Mouse (Mus musculus) inflammation-experienced regulatory T-cells (primary cell): ENCODE results near the gene Snf8. TPM values are rescaled to one million over a fixed set of nuclear protein-coding genes. Genes with fewer than 3 reads are reported as not detected.

Source experiments
- polyA plus RNA-seq, 2 experiments: library from polyadenylated mRNA; unstranded; fragments of 100-300 nt; shearing (Covaris generic); gene quantifications; one replicate each; pipeline ENCODE4 v1.2.1; 2017

Gene Snf8
- polyA plus RNA-seq: 10 to 100 TPM; 82.6 to 87.8 TPM

DNA sequence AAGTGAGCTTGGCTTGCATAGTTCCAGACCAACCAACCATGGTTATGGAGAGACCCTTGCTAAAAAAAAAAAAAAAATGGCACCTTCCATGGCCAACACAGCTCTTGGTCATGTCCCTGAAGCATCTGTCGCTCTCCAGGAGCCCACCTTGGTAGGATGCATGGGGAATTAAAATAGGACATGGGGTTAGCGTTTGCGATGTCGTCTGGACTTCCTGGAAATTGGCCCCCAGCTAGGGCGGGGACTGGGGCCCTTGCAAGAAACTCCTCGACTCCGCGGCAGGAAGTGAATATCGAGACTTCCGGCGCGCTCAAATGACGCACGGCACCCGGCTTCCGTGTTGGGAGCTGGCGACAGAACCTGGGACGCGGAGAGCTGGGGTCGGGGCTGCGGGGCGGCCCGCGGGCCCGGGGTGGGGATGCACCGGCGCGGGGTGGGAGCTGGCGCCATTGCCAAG, at the start of gene Snf8:
Gene Snf8, plus strand, starts transcription at position 290 of the 457 bp plus-strand sequence.

DNA sequence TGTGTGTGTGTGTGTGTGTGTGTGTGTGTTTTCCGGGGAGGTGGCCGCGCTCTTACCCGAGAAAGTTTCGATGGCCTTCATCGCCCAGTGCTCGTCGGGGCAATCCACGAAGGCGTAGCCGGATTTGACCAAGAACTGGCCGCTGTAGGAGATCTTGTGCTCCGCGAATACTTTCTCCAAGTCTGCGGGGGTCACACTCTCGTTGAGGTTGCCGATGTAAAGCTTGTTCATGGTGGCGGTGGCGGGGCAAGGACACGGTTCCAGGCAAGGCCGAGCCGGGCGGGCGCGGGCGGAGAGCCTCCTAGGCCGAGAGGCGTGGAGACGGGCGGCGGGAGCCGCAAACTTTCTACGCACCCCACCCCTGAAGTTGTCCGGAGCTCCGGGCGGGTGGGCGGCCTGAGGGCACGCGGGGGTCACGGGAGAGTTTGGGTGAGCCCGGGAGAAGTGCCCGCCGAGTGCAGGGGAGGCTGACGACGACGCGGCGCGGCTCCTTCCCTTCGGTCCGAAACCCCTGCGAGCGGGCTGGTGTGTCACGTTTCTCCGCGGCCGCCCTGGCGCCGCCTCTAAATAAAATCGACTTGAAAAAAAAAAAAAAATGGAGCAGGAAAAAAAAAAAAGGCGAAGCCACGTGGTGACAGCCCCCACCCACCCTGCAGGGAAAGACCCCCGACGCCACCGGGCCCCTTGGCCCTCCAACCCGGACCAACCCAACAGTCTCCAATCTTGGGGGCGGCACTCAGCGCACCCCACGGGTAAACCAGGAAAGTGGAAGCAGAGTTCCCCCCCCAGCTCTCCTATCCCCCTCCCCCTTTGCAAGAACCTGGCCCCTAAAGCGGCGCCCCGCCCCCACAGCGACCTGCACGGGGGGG, 29.0 kb upstream of the Snf8 start, which contains the start of gene Igf2bp1:
Gene Igf2bp1, minus strand, starts transcription at position 538 of the 869 bp plus-strand sequence.

DNA sequence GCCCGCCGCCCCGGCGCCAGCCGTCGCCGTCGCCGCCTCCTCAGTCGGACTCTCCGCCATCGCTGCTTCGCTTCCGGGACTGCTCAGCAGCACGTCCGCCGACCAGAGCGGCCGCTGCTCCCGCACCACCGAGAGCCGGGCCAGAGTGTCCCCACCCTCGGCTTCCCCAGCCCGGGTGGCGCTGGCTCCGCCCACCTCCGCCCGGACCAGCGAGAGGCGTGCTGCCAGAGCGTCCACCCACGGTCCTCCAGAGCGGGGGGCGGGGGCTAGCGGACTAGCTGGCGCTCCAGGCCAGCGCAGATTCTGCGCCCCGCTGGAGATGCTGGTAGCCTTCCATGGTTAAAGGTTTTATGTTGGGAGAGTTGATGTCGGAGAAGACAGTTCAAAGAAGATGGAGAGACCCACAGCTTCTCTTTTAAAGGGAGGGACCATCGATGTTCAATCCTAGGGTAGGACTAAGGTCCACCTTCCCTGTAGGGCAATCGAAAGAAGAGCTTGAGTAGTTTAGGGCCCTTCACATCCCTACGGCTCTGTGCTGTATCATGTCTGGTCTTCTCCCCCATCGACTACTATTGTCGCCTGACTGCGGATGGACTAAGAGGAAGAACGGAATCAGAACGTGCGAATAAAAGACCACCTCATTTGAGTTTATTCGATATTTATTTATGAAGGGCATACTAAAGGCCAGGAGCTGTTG, 30.7 kb downstream of the Snf8 start, which contains the start of gene Ube2z:
Gene Ube2z, minus strand, starts transcription at position 174 of the 697 bp plus-strand sequence.

DNA sequence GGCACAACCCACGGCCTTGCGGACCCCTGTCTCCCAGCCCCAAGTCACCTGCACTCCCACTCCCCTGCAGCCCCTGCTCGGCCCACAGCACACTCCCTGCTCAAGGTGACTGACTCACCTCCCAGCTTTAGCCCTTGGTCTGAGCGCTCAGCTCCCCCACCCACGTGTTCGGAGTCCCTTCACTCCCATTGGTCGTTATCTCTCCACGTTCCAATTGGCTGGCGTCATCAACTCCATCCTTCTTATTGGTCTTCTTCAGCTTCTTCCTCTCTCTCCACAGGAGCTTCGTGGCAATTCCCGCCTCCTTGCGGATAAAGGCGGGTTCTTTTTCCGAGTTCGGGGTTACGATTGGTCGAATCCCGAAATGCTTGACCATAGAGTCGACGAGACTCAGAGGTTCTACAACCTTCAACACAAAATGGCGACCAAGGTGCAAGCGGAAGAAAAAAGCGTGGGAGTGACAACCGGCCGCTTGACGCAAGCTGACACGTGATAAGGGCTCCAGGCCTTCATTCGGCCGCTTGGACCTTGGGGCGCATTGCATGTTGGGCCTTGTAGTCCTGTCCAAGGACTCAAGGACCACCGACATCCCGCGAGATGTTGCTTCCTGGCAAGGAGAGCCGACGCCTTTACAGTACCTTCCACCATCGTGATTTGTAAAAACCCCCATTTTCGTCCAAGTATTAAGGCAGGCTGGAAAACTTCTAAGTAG, 41.0 kb downstream of the Snf8 start, which contains the start of gene Atp5g1:
Gene Atp5g1, minus strand, starts transcription at position 162 of the 712 bp plus-strand sequence.

Other genes with a start within 250 kb of the Snf8 start
- not detected for gene Phospho1, start 210.4 kb upstream of the Snf8 start, polyA plus RNA-seq
- 10 to 100 TPM; 29.6 to 32.0 TPM for gene Gngt2, start 197.7 kb upstream of the Snf8 start, polyA plus RNA-seq
- 10 to 100 TPM; 52.3 to 53.0 TPM for gene Abi3, start 192.4 kb upstream of the Snf8 start, polyA plus RNA-seq
- gene B4galnt2, start 120.0 kb upstream of the Snf8 start, polyA plus RNA-seq: under 1 TPM in 1 of 2 experiments, not detected in 1; 0.14 TPM
- gene Igf2bp1, start 28.9 kb upstream of the Snf8 start, polyA plus RNA-seq: 1 to 10 TPM in 1 of 2 experiments, under 1 TPM in 1; 0.12 to 1.4 TPM
- gene Gip, start 10.3 kb upstream of the Snf8 start, polyA plus RNA-seq: not detected
- 10 to 100 TPM; 42.9 to 43.9 TPM for gene Ube2z, start 30.5 kb downstream of the Snf8 start, polyA plus RNA-seq
- gene Atp5g1, start 40.8 kb downstream of the Snf8 start, polyA plus RNA-seq: 100 to 1,000 TPM; 302 to 318 TPM
- under 1 TPM in 1 of 2 experiments, not detected in 1; 0.27 TPM for gene Calcoco2, start 77.1 kb downstream of the Snf8 start, polyA plus RNA-seq
- under 1 TPM; 0.06 to 0.23 TPM for gene Ttll6, start 98.9 kb downstream of the Snf8 start, polyA plus RNA-seq
- under 1 TPM in 1 of 2 experiments, not detected in 1; 0.14 TPM for gene Hoxb13, start 159.4 kb downstream of the Snf8 start, polyA plus RNA-seq
- not detected for gene Hoxb9, start 236.6 kb downstream of the Snf8 start, polyA plus RNA-seq
- not detected for gene Hoxb8, start 247.0 kb downstream of the Snf8 start, polyA plus RNA-seq